Mouse (Mus musculus) adrenal gland, adult 2 months (tissue): ENCODE results near the gene C130032M10Rik. TPM values are rescaled to one million over a fixed set of nuclear protein-coding genes. Genes with fewer than 3 reads are reported as not detected.

Source experiments
- DNase-seq: peaks from one replicate; pipeline ENCODE4 v3.0.0; 2021
- long read RNA-seq: library from polyadenylated mRNA; stranded (forward); transcript quantifications from one replicate; pipeline ENCODE4 v2.0.0, GENCODE M21; 2021
- polyA plus RNA-seq: library from polyadenylated mRNA; depleted of rRNA; stranded (reverse); fragments of >200 nt; gene quantifications from 2 replicates; pipeline ENCODE4 v1.2.3, GENCODE M21; 2012; rRNA removed
- total RNA-seq, 2 experiments: library from RNA; stranded (reverse); gene quantifications; 2 replicates each; pipeline ENCODE4 v1.2.3; 2021

C130032M10Rik gene
- total RNA-seq: under 1 TPM in 1 of 2 experiments, not detected in 1; 0.40 TPM
- polyA plus RNA-seq: 0.75 TPM in 1 of 2 replicates, not detected in the other
- long read RNA-seq: 0 reads

GRCm38 (mm10) chr9:114515364-114515763 is at the start of gene C130032M10Rik:
C130032M10Rik (plus strand) TSS chr9:114515697.
- peak; percentile 9 for DNase-seq

GRCm38 (mm10) chr9:114466871-114467270 is 48.6 kb upstream of the C130032M10Rik start:
- no peak for DNase-seq

- no peak for DNase-seq
These were observed 47.3 kb upstream of the C130032M10Rik start for GRCm38 (mm10) chr9:114468217-114468616.

GRCm38 (mm10) chr9:114468701-114469100 is 46.8 kb upstream of the C130032M10Rik start:
- no peak for DNase-seq

GRCm38 (mm10) chr9:114471892-114472291 is 43.6 kb upstream of the C130032M10Rik start:
- DNase-seq: no peak

GRCm38 (mm10) chr9:114477019-114477418 is 38.5 kb upstream of the C130032M10Rik start:
- DNase-seq: no peak

- DNase-seq: no peak
These were observed 34.6 kb upstream of the C130032M10Rik start for GRCm38 (mm10) chr9:114480940-114481339.

- no peak for DNase-seq
These were observed 30.7 kb upstream of the C130032M10Rik start for GRCm38 (mm10) chr9:114484771-114485170.

GRCm38 (mm10) chr9:114486808-114487207 is 28.7 kb upstream of the C130032M10Rik start:
- no peak for DNase-seq

- no peak for DNase-seq
These were observed 27.8 kb upstream of the C130032M10Rik start for GRCm38 (mm10) chr9:114487481-114488258.

GRCm38 (mm10) chr9:114496469-114496868 is 19.0 kb upstream of the C130032M10Rik start:
- no peak for DNase-seq

- DNase-seq: peak; percentile 78
These were observed 17.3 kb upstream of the C130032M10Rik start for GRCm38 (mm10) chr9:114498218-114498617.

GRCm38 (mm10) chr9:114499783-114500515 is 15.5 kb upstream of the C130032M10Rik start:
- DNase-seq: peak; percentile 47

GRCm38 (mm10) chr9:114501111-114501510 is 14.4 kb upstream of the C130032M10Rik start:
- DNase-seq: no peak

GRCm38 (mm10) chr9:114501913-114502312 is 13.6 kb upstream of the C130032M10Rik start:
- DNase-seq: no peak

- no peak for DNase-seq
These were observed 12.6 kb upstream of the C130032M10Rik start for GRCm38 (mm10) chr9:114502711-114503427.

GRCm38 (mm10) chr9:114504816-114505215 is 10.7 kb upstream of the C130032M10Rik start, which contains the start of gene Ccr4:
Ccr4 (minus strand) TSS chr9:114504916.
- DNase-seq: no peak

GRCm38 (mm10) chr9:114506564-114506963 is 8.9 kb upstream of the C130032M10Rik start:
- DNase-seq: no peak

GRCm38 (mm10) chr9:114507421-114507820 is 8.1 kb upstream of the C130032M10Rik start:
- no peak for DNase-seq

GRCm38 (mm10) chr9:114509785-114510184 is 5.7 kb upstream of the C130032M10Rik start:
- no peak for DNase-seq

GRCm38 (mm10) chr9:114512831-114513230 is 2.7 kb upstream of the C130032M10Rik start:
- DNase-seq: no peak

- DNase-seq: no peak
These were observed 2.5 kb downstream of the C130032M10Rik start for GRCm38 (mm10) chr9:114517924-114518497.
